Mouse (Mus musculus) embryonic facial prominence, embryonic 13.5 days (tissue): Measurements from ENCODE around the gene Ccnb1. TPM values are rescaled to one million over a fixed set of nuclear protein-coding genes. Genes with fewer than 3 reads are reported as not detected.
"Not testable (repeated sequence)": the region's sequence is repeated elsewhere in the genome, so short reads cannot be mapped to it uniquely, and the experiment has no call there.

Experiments
- ATAC-seq: fragments of 200-750 bp; cut with Nextera tagmentation; 2 replicates; pipeline ENCODE4 v1.8.0; 2017; ENCODE audit warnings: low read depth; ENCODE audit not compliant: insufficient number of reproducible peaks, insufficient read depth, low FRiP score, low TSS enrichment
- H3K27ac ChIP-seq: fragments of 300-500 bp; sonication (generic); 2 replicates; pipeline ENCODE4 v1.5.1; 2015; ENCODE audit warnings: moderate library complexity, mild to moderate bottlenecking, inconsistent platforms
- H3K27me3 ChIP-seq: fragments of 300-500 bp; sonication (generic); 2 replicates; pipeline ENCODE4 v1.6.1; 2015; ENCODE audit warnings: mild to moderate bottlenecking, inconsistent platforms
- H3K36me3 ChIP-seq: fragments of 300-500 bp; sonication (generic); 2 replicates; pipeline ENCODE4 v1.6.1; 2015; ENCODE audit warnings: mild to moderate bottlenecking, inconsistent platforms
- H3K4me1 ChIP-seq: fragments of 300-500 bp; sonication (generic); 2 replicates; pipeline ENCODE4 v1.6.1; 2015; ENCODE audit warnings: inconsistent platforms
- H3K4me2 ChIP-seq: fragments of 300-500 bp; sonication (generic); 2 replicates; pipeline ENCODE4 v1.6.1; 2015; ENCODE audit warnings: moderate library complexity, mild to moderate bottlenecking, inconsistent platforms
- H3K4me3 ChIP-seq: fragments of 300-500 bp; sonication (generic); 2 replicates; pipeline ENCODE4 v1.5.1; 2015; ENCODE audit warnings: mild to moderate bottlenecking, inconsistent platforms
- H3K9ac ChIP-seq: fragments of 300-500 bp; sonication (generic); 2 replicates; pipeline ENCODE4 v1.6.1; 2015; ENCODE audit warnings: mild to moderate bottlenecking, inconsistent platforms
- H3K9me3 ChIP-seq: fragments of 300-500 bp; sonication (generic); 2 replicates; pipeline ENCODE4 v1.6.1; 2016; ENCODE audit warnings: inconsistent platforms
- WGBS: fragments of 180-500 bp; shearing (Covaris S2); methylation state at CpG from one replicate; pipeline ENCODE4 v1.1.7; 2015; ENCODE audit warnings: mixed read lengths; 5-methylcytosine and 5-hydroxymethylcytosine counted together
- polyA plus RNA-seq: library from polyadenylated mRNA; unstranded; fragments of >200 nt; fragmentation: Nextera tagmentation; extraction: Ambion mirVana; gene quantifications from 2 replicates; pipeline ENCODE4 v1.2.1, GENCODE M21; 2015

Ccnb1 gene
- polyA plus RNA-seq, 1 experiment from 2014 or later: 232 TPM

DNA sequence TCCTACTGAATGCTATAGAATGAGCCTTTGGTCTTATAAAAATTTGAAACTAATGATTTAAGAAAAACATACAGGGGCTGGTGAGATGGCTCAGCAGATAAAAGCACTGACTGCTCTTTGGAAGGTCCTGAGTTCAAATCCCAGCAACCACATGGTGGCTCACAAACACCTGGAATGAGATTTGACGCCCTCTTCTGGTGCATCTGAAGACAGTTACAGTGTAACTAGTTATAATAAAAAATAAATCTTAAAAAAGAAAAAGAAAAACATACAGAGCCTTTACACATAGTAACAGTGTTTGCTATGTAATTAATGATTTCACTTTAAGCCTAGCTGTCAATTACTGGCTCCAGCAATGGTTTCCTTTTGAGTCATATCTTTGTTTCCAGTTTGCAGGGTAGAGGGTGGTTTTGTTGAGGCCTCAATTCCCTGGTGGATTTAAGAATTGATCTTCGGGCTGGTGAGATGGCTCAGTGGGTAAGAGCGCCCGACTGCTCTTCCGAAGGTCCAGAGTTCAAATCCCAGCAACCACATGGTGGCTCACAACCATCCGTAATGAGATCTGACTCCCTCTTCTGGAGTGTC is 54.8 kb downstream of the Ccnb1 start:
- WGBS: 87% methylated on average over 6 of the region's 6 CpGs
- H3K4me2 ChIP-seq: peak overlapping the region; percentile 68; the same call in 1 of the 2 replicates
- peak overlapping the region; percentile 94 for H3K27ac ChIP-seq

GRCm38 (mm10) chr13:100730861-100731176 is 55.6 kb downstream of the Ccnb1 start, which contains the start of gene Cdk7:
Gene Cdk7, minus strand, starts transcription at chr13:100730939.
- ATAC-seq: peak; percentile 94
- Histone ChIP-seq H3K9ac (peak within 1 kb of the TSS; percentile 94), H3K4me1 (peaks cover 9% of the 10 kb centered on the region), H3K4me3 (peak within 1 kb of the TSS; percentile 93), H3K36me3 (peaks cover 28% of the 10 kb centered on the region), H3K9me3 (no peaks in the 10 kb centered on the region), H3K27me3 (no peaks in the 10 kb centered on the region), H3K4me2 (peak within 1 kb of the TSS; percentile 68), H3K27ac (peak within 1 kb of the TSS; percentile 94)
- WGBS: 0% methylated on average over 19 of the region's 19 CpGs

More for the DNA sequence above, 54.8 kb downstream of the Ccnb1 start:
- H3K9me3 ChIP-seq, H3K4me3 ChIP-seq, H3K4me1 ChIP-seq, ATAC-seq, H3K27me3 ChIP-seq, H3K9ac ChIP-seq: not testable (repeated sequence)
- H3K36me3 ChIP-seq: peaks cover 30% of the 10 kb centered on the region

DNA sequence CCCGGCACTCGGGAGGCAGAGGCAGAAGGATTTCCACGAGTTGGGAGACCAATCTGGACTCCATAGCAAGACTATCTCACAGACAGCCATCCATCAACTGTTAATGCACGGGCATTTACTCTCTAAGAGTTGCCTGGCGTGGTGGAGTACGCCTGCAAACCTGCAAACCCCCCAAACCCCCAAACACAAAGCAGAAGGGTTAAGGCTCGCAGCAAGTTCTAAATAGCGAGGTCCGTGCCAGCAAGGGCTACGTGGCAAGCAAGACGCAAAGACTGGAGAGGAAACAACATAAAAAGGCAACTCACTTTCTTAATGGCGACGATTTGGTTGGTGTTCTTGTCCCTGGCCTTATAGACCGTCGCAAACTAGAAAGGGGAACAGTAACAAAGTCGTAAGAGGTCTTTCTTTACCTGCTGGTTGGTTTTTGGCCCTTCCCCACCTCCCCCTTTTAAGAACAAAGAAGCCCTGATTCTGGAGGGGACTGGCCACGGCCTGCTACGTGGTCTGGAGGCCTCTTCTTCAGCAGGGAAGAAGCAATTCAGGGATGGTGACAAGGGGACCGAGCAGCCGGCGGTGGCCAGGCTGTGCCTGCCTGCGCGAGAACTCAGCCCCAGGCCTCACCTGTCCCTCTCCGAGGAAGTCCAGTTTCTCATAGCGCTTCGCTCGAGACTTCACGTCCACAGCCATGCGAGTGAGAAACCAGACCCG is 56.1 kb downstream of the Ccnb1 start:
- no peak for ATAC-seq
- Histone ChIP-seq H3K36me3 (peaks cover 28% of the 10 kb centered on the region), H3K4me3 (peak overlapping the region; percentile 93), H3K27me3 (no peaks in the 10 kb centered on the region), H3K4me1 (peaks cover 9% of the 10 kb centered on the region), H3K9me3 (no peaks in the 10 kb centered on the region), H3K27ac (peak overlapping the region; percentile 94), H3K4me2 (peak overlapping the region; percentile 68), H3K9ac (peak overlapping the region; percentile 94)
- under 1% methylated on average over 30 of the region's 30 CpGs for WGBS

Other genes starting within 250 kb of the Ccnb1 start
- gene Ocln, start 233.9 kb downstream of the Ccnb1 start, polyA plus RNA-seq: 7.8 and 11.1 TPM in 2 replicates
- gene Marveld2, start 169.6 kb downstream of the Ccnb1 start, polyA plus RNA-seq: 5.6 TPM in 2 replicates
- 295 and 310 TPM in 2 replicates for gene Ak6, start 135.6 kb downstream of the Ccnb1 start, polyA plus RNA-seq
- gene Rad17, start 135.5 kb downstream of the Ccnb1 start, polyA plus RNA-seq: 23.6 and 24.2 TPM in 2 replicates
- gene Taf9, start 135.0 kb downstream of the Ccnb1 start, polyA plus RNA-seq: 12.7 and 21.4 TPM in 2 replicates
- gene Ccdc125, start 116.9 kb downstream of the Ccnb1 start, polyA plus RNA-seq: 4.4 and 4.7 TPM in 2 replicates
- 91.7 and 98.8 TPM in 2 replicates for gene Cdk7, start 55.6 kb downstream of the Ccnb1 start, polyA plus RNA-seq
- 123 and 141 TPM in 2 replicates for gene Mrps36, start 41.9 kb downstream of the Ccnb1 start, polyA plus RNA-seq
- gene Cenph, start 10.7 kb downstream of the Ccnb1 start, polyA plus RNA-seq: 43.7 and 44.6 TPM in 2 replicates
- 50.6 and 54.5 TPM in 2 replicates for gene Slc30a5, start 46.9 kb upstream of the Ccnb1 start, polyA plus RNA-seq